Mouse (Mus musculus): ENCODE measurements at regions not wholly inside any gene's neighbourhood (a gene's known extent, or its start where the extent isn't known, plus 50 kb on each side); places are given as distances from the start of the nearest gene placed in this dataset.
A peak's percentile ranks its signal among the peaks of the same experiment; 100 is the strongest.

DNA sequence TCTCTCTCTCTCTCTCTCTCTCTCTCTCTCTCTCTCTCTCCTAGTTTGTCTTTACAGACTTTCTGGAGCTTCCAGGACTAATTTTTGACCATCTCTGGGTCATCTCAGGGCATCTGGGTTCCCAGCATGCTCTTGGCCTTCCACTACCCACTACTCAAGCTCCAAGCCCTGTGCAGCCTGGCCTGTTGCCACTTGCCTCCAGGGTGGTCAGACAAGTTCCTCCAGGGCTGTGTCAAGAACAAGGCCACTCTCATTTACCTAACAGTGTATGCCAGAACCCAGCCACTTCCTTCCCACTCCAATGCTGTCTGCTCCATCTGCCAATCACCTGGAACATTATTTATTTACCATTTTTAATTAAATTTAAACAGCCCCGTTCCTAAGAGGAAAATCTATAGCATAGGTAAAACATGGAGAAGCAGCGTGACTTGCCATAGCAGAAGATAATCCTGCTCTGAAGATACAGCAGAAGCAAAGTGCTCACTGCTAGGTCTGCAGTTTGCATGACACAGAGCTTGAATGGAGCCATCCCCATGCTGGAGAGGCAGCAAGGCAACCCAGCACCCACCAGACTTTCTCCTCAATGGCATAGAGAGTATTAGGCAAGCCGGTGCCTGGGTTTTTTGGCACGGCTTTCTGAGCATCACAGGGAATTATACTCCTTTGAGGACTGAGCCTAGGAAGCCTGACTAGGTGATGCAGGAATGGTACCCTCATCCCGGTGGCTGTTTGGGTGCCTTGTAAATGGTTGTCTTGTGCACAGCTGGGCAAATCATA, 54.0 kb downstream of the Foxi1 start:
- DNase-seq = no peak
- intact Hi-C loops (cut with DNase I) = no loop called here

DNA sequence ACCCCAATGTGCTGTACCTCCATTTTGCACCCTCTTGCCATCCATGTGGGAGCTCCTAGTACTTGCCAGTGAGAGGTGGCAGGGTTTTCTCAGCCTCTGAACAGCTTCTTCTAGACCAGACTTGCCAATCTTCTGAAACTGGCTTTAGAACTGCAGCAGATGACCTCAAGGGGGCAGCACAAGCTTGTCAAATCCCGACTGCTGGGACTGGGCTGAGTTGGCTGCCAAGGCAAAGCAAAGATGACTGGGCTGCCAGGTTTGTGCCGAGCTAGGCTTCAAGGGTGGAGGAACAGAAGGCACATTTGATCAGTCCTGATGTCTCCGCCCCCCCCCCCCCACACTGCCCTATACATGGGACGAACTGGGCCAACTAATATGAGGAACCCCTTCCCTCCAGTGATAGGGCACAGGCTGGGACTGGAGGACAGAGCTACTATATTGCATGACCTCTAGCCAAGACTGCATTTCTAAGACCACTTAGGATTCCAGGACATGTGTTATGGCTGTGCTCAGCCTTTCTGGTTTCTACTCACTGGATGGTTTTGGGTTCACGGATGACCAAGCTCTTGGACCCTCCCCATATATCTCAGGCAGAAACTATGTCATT, 51.1 kb upstream of the 4930469K13Rik start:
- intact Hi-C loops (cut with DNase I) = loop anchor here (1.0 to 10.0 kb wide), 2 partner anchors 64 to 665 kb away; no protein-coding TSS in a partner anchor
- DNase-seq = peak; percentile 81 to 91

Measured in heart, postnatal 14 days (tissue).